Mouse (Mus musculus) right cerebral cortex, adult 18-20 months (tissue): ENCODE results near the gene Ajm1.
A peak's percentile ranks its signal among the peaks of the same experiment; 100 is the strongest.
"Not testable (repeated sequence)": the region's sequence is repeated elsewhere in the genome, so short reads cannot be mapped to it uniquely, and the experiment has no call there.

Experiments used
- DNase-seq: peaks from one replicate; pipeline ENCODE4 v3.0.0; 2022; ENCODE audit warnings: mixed read lengths

Ajm1 gene

DNA sequence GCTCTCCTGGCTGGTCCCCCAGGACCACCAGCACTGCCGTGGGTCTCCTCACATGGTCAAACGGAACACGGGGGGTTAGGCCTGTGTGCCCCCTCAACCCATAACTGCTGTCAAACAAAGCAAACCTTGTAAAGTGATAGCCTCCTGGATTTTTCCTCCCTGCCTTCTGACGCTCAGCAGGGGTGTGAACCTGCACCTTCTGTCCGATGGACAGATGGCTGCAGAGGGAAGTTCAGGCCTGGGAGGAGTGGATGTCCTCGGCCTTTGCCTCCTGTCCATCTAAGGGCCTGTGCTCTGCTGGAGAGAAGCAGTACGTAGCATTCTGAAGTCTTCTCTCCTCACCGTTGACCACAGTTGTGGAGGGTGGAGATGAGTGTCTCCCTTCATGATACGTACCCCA is 19.6 kb downstream of the Ajm1 start:
- DNase-seq = no peak

- DNase-seq = no peak
These were observed 21.0 kb downstream of the Ajm1 start for GRCm38 (mm10) chr2:25560551-25560950.

DNA sequence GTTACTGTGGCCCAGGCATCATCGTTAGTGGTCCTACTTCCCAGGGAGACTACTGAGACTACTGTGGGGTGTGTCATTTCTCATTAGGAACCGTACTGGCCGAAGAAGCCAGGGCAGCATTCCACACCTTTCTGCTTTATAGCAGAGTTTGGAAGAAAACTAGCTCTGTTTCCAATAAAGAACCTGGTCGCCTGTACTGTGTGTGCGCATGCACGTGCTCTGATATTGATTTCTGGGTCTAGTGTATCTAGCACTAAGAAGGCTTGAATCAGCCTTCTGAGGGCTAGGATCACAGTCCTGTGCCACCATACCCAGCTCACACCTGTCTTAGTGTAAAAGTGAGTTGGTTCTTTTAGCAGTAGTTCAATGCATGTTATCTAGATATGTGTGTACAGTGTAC is 22.8 kb downstream of the Ajm1 start:
- DNase-seq = no peak

DNA sequence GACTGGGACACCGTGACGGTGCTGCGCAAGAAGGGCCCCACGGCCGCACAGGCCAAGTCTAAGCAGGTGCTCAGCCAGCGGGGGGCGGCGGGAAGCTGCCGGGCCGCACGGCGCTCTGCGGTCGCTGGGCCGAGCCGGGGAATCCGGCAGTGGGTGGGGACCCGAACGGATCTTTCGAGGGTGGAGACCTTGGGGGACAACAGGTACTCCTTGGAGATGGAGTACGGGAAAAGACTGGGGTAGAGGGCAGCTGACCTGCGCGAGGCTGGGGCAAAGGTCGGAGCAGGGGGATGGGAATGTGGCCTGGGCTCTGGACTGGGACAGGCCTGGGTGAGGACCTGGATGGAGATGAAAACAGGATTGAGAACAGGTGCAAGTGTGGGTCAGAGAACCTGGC is 23.6 kb downstream of the Ajm1 start:
- DNase-seq = no peak

DNA sequence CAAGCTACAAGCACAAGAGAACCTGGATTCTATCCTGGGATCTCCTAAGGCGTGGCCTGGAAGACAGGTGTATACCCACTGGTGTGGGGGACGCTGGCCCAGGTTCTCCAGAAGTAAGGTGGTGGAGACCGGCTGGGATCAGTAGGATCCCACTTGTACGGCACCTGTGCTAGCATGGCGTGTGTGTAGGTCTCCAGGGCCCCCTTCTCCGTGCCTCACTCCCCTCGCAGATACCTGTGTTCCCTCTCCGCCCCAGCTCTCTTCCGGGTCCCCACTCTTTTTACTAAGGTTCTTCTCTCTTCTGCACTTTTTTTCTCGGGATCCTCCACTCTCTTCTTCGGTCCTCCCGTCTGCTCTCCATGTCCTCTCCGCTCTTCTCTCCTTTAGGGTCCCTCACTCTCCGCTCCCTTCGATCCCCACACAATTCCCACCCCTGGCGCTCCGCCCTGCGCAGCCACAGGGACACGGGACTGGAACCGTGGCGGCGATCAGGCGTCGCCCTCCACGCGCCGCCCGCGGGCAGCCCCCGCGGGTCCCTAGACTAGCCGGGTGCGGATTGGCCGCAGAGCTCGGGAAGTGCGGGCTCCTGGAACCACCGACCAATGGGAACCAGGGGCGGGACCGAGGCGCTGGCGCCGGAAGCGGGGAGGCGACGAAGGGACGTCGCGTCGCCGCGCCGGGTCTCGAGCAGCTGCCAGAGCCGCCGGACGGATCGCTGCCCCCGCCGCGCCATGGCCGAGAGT is 24.2 kb downstream of the Ajm1 start, which contains the start of gene Edf1:
Gene Edf1 (plus strand): TSS at position 627 of the 743 bp plus-strand sequence.
- DNase-seq = peak; percentile 98

DNA sequence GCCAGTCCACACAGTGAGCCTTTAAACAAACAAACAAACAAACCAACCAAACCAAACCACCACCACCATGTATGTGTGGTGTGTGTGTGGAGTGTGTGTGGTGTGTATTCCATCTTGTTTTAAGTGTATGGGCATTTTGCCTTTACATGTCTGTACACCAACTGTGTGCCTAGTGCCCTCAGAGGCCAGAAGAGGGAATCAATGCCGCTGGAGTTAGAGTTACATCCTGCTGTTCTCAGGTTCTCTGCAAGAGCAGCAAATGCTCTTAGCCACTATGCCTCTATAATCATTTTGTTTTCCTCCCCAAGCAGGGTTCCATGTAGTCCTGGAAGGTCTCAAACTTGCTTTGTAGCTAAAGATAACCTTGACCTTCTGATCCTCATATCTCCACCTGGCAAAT is 25.3 kb downstream of the Ajm1 start:
- no peak for DNase-seq

- not testable (repeated sequence) for DNase-seq
These were observed 26.1 kb downstream of the Ajm1 start for GRCm38 (mm10) chr2:25555479-25555878.

DNA sequence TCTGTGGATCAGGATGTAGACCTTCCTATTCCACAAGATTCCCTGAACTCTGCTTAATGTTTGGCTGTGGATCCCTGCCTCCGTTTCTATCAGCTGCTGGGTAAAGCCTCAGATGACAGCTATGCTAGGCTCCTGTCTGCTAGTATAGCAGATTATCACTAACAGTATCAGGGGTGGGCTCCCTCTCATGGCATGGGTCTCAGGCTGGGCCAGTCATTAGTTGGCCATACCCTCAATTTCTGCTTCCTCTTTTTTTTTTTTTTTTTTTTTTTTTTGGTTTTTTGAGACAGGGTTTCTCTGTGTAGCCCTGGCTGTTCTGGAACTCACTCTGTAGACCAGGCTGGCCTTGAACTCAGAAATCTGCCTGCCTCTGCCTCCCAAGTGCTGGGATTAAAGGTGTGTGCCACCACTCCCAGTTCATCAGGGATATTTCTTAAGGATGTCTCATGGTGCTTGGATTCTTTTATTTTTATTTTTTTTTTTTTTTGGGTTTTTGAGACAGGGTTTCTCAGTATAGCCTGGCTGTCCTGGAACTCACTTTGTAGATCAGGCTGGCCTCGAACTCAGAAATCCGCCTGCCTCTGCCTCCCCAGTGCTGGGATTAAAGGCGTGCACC is 28.3 kb downstream of the Ajm1 start:
- DNase-seq = not testable (repeated sequence)

DNA sequence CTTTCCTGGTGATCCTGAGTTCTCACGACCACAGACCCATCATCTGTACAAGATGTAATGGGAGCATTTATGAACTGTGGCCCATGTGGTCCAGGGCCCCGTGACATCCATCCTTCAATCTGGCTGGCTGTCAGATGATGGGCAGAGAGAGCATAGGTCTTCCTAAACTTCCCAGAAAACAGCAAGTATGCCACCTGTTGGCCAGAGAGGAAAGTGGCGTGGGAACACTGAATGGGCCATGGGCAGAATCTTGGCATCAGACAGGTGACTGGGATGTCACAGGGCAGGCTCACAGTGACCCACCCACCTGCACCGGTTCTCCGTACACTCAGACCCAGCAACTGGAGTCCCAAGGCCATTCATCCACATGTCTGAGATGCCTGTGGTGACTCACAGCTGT is 30.4 kb downstream of the Ajm1 start:
- no peak for DNase-seq

GRCm38 (mm10) chr2:25549021-25549991 is 32.3 kb downstream of the Ajm1 start:
- DNase-seq = no peak

DNA sequence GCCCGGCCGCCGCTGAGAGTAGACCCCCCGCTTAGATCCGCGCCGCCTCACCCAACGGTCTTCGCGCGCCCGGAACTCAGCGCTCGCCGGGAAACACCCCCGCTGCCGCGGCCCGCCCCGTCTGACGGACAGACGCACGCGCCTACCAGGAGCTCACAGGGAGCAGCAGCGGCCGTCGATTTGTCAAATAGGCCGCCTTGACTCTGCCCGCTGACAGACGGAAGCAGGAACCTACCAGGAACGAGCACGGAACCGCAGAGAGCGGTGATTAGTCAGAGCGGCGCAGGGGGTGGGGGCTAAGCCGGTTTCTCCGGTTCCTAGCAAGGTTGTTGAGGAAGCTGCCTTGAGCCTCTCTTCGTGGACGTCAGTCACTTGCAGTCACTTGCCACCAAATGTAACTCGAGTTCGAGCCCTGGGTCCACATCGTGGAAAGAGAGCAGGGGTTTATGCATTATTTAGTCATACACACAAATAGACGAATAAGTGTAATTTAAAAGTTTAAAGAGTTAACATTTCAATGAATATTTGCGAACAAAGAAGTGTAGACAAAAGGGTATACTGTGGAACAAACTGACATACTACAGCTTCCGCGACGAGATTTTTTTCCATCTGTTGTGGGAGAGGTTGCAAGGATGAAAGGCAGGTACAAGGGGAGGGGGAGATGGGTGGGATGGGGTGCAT is 34.6 kb downstream of the Ajm1 start, which contains the start of gene Traf2:
Gene Traf2 (minus strand): TSS at position 130 of the 681 bp plus-strand sequence.
- peak; percentile 100 for DNase-seq

- no peak for DNase-seq
These were observed 35.4 kb downstream of the Ajm1 start for GRCm38 (mm10) chr2:25545996-25546810.

GRCm38 (mm10) chr2:25541644-25542367 is 39.8 kb downstream of the Ajm1 start:
- DNase-seq = no peak

DNA sequence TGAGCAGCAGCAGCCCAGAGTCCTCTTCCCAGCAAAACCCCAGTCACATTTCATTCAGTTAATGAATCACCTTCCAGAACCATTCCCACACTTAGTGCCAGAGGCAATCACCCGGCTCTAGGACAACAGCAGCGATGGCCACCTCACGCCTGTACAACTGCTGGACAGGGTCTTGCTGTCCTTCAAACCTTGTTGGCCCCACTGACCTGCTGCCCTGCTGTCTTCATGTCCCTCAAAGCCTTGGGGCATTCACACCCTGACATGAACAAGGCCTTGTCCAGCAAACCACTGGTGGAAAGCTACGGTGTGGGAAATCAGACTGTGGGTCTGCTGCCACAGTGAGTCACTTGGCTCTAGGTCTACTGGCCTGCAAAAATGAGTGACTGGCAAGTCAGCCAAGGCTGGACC is 41.0 kb downstream of the Ajm1 start:
- DNase-seq = no peak

- no peak for DNase-seq
These were observed 45.0 kb downstream of the Ajm1 start for GRCm38 (mm10) chr2:25536531-25536930.

- no peak for DNase-seq
These were observed 46.7 kb downstream of the Ajm1 start for GRCm38 (mm10) chr2:25534866-25535182.

GRCm38 (mm10) chr2:25534178-25534865 is 47.2 kb downstream of the Ajm1 start:
- peak; percentile 29 for DNase-seq

DNA sequence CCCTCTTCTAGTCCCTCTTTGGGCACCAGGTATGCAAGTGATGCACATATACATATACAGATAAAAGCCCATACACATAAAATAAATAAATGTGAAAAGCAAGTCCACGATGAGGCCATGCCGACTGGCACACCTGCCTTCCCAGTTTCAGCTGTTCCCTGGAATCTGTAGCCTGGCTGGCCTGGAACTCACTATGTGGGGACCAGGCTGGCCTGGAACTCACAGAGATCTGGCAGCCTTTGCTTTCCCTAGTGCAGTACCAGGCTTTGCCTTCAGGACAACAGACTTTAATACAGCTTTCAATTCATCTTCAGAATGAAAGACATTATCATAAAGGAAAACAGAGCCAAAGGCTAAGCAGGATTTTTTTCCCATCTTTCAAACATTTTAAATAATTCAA is 47.9 kb downstream of the Ajm1 start:
- no peak for DNase-seq

DNA sequence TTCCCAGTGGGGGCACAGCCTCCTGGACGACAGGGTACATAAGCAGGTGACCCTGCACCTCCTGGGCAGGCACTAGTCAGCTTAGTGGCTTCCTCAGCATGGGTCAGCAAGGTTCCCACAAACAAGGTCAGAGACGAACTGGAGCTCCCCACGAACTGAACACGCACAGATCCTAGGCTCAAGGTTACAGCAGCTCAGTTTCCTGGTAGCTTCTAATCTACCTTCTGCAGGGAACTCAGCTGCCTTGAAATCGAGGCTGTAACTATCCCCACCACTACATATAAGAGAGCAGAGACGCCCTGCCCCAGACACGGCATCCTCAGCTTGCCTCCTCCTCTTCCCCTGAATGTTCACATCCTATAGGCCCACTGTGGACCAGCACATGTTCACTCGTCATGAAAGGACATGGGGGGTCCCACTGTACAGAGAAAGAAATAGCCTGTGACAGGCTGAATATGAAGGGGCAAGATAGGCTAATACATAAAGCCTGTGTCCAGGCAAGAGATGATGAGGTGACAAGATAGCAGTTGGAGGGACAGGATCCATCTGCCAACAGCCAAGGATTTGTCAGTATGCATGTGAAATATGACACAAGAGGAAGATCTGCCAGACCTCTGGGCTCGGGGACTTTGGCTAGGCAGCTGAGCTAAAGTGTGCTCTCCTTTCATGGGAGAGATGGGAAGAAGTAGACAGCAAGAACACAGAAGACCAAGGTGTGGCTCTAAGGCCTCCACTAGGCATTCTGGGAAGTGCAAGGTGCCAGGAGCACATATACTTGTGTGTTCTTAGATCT is 54.9 kb downstream of the Ajm1 start:
- DNase-seq = no peak
